Comparison of ENCODE assay signal across 12 mouse cellular contexts in the genomic region with DNA sequence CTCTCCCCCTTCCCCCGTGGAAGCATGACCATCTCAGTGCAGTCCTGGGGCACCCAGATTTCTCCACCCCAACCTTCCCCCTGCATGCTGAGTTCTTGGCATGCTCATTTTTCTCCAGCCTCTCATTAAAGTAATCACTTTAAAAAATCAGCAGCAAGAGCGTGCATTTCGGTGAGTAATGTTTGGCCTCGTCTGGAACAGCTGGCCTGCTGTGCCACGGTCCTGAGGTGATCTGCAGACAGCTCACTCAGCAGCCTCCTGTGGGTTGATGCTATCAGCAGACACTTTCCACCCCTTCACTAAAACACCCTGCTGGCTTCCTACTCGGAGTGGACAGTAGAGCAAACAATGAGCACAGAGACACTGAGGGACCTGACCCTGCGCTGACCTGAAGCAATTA.
"Had no signal": no experiment of that assay in that cellular context is flagged by ENCODE, and none has a peak within 500 bp of the region (broad histone marks: within the 10 kb centered on the region; RNA-seq: fewer than 3 reads in every experiment).

No protein-coding gene starts in this region.

- H3K4me3 ChIP-seq: kidney, embryonic 15.5 days; limb, embryonic 13.5 days; midbrain, embryonic 13.5 days; neural tube, embryonic 15.5 days had no signal

- DNase-seq: kidney, postnatal 14 days; left cerebral cortex, postnatal 4 days; lung, adult 18-20 months; right cerebral cortex, adult 18-20 months; right cerebral cortex, postnatal 25 days; thymus, adult 18-20 months; thymus, postnatal 14 days had no signal

- ATAC-seq: midbrain, embryonic 13.5 days had no signal

- H3K27me3 ChIP-seq: kidney, embryonic 15.5 days; limb, embryonic 13.5 days; midbrain, embryonic 13.5 days; neural tube, embryonic 15.5 days had no signal

- H3K9ac ChIP-seq: kidney, embryonic 15.5 days; limb, embryonic 13.5 days; liver, embryonic 14.5 days; midbrain, embryonic 13.5 days; neural tube, embryonic 15.5 days had no signal

- H3K27ac ChIP-seq: kidney, embryonic 15.5 days; limb, embryonic 13.5 days; liver, embryonic 14.5 days; midbrain, embryonic 13.5 days; neural tube, embryonic 15.5 days had no signal

- H3K36me3 ChIP-seq: kidney, embryonic 15.5 days; limb, embryonic 13.5 days; midbrain, embryonic 13.5 days; neural tube, embryonic 15.5 days had no signal

- H3K4me1 ChIP-seq: midbrain, embryonic 13.5 days had no signal

- H3K9me3 ChIP-seq: kidney, embryonic 15.5 days; limb, embryonic 13.5 days; midbrain, embryonic 13.5 days; neural tube, embryonic 15.5 days had no signal

- H3K4me2 ChIP-seq: kidney, embryonic 15.5 days; limb, embryonic 13.5 days; midbrain, embryonic 13.5 days; neural tube, embryonic 15.5 days had no signal
